Mouse (Mus musculus) stomach, postnatal 0 days (tissue): ENCODE data around the gene Fgfr2. TPM values are rescaled to one million over a fixed set of nuclear protein-coding genes. Genes with fewer than 3 reads are reported as not detected.

Experiments used
- ATAC-seq: fragments of 200-750 bp; cut with Nextera tagmentation; 2 replicates; pipeline ENCODE4 v1.8.0; 2017; ENCODE audit not compliant: low FRiP score, low TSS enrichment
- DNase-seq: peaks from one replicate; pipeline ENCODE4 v3.0.0-alpha.2; 2016; ENCODE audit warnings: low spot score
- H3K27ac ChIP-seq: fragments of 300-500 bp; sonication (generic); replicated peaks from 2 replicates; pipeline ENCODE4 v1.5.1; 2014; ENCODE audit warnings: mild to moderate bottlenecking, control low read depth
- H3K27me3 ChIP-seq: fragments of 300-500 bp; sonication (generic); 2 replicates; pipeline ENCODE4 v1.6.1; 2014; ENCODE audit warnings: low read length; ENCODE audit not compliant: control insufficient read depth, insufficient read depth
- H3K36me3 ChIP-seq: fragments of 300-500 bp; sonication (generic); 2 replicates; pipeline ENCODE4 v1.6.1; 2014; ENCODE audit warnings: low read length, mixed read lengths; ENCODE audit not compliant: control insufficient read depth, insufficient read depth
- H3K4me1 ChIP-seq: fragments of 300-500 bp; sonication (generic); replicated peaks from 2 replicates; pipeline ENCODE4 v1.6.1; 2014; ENCODE audit warnings: antibody characterized with exemption; ENCODE audit not compliant: control insufficient read depth, insufficient read depth
- H3K4me2 ChIP-seq: fragments of 300-500 bp; sonication (generic); replicated peaks from 2 replicates; pipeline ENCODE4 v1.6.1; 2014; ENCODE audit warnings: low read depth, mild to moderate bottlenecking, control low read depth, moderate library complexity
- H3K4me3 ChIP-seq: fragments of 300-500 bp; sonication (generic); 2 replicates; pipeline ENCODE4 v1.5.1; 2014; ENCODE audit warnings: low read depth, low read length, control low read depth
- H3K9ac ChIP-seq: fragments of 300-500 bp; sonication (generic); 2 replicates; pipeline ENCODE4 v1.6.1; 2014; ENCODE audit warnings: mild to moderate bottlenecking, low read length, control low read depth, mixed read lengths
- H3K9me3 ChIP-seq: fragments of 300-500 bp; sonication (generic); 2 replicates; pipeline ENCODE4 v1.6.1; 2016; ENCODE audit warnings: low read length; ENCODE audit not compliant: control insufficient read depth
- CTCF ChIP-seq: IDR thresholded peaks from 2 replicates; pipeline ENCODE4 v1.5.1; 2016; ENCODE audit warnings: antibody characterized with exemption, low read depth, mild to moderate bottlenecking, moderate library complexity
- EP300 ChIP-seq: optimal IDR thresholded peaks from 2 replicates; pipeline ENCODE3; 2016; ENCODE audit warnings: antibody characterized with exemption
- WGBS: fragments of 180-500 bp; shearing (Covaris S2); extraction: QIAGEN DNeasy Blood & Tissue Kit; methylation state at CpG from one replicate; pipeline ENCODE4 v1.1.7; 2014; 5-methylcytosine and 5-hydroxymethylcytosine counted together
- polyA plus RNA-seq: library from polyadenylated mRNA; unstranded; fragments of >200 nt; fragmentation: Nextera tagmentation; extraction: Ambion mirVana; gene quantifications from 2 replicates; pipeline ENCODE4 v1.2.1, GENCODE M21; 2015

Fgfr2 gene
- polyA plus RNA-seq, 1 experiment from 2014 or later = 60.8 TPM

- Histone ChIP-seq H3K27me3 (no peaks in the 10 kb centered on the region), H3K9ac (no peak overlapping the region), H3K4me3 (no peak overlapping the region), H3K4me1 (peaks cover 15% of the 10 kb centered on the region), H3K4me2 (no peak overlapping the region), H3K27ac (no peak overlapping the region), H3K9me3 (no peaks in the 10 kb centered on the region), H3K36me3 (no peaks in the 10 kb centered on the region)
- TF ChIP-seq EP300 (no peak), CTCF (no peak)
- DNase-seq (no peak), ATAC-seq (no peak)
- WGBS = 65% methylated on average over 8 of the region's 8 CpGs
Measured at GRCm38 (mm10) chr7:133029004-133029403, 94.1 kb downstream of the Fgfr2 start.

- 73% methylated on average over 4 of the region's 4 CpGs for WGBS
- DNase-seq (no peak), ATAC-seq (no peak)
- no peak overlapping the region for H3K4me3 ChIP-seq
- no peak overlapping the region for H3K9ac ChIP-seq
- H3K36me3 ChIP-seq = no peaks in the 10 kb centered on the region
- TF ChIP-seq CTCF (no peak), EP300 (no peak)
- H3K4me1 ChIP-seq = peaks cover 13% of the 10 kb centered on the region
- H3K27ac ChIP-seq = no peak overlapping the region
- H3K27me3 ChIP-seq = no peaks in the 10 kb centered on the region
- H3K9me3 ChIP-seq = no peaks in the 10 kb centered on the region
- no peak overlapping the region for H3K4me2 ChIP-seq
Measured at GRCm38 (mm10) chr7:133027930-133028329, 95.2 kb downstream of the Fgfr2 start.

- Histone ChIP-seq H3K9ac (no peak overlapping the region), H3K4me3 (no peak overlapping the region), H3K27me3 (no peaks in the 10 kb centered on the region), H3K9me3 (no peaks in the 10 kb centered on the region), H3K36me3 (no peaks in the 10 kb centered on the region), H3K4me1 (peaks cover 16% of the 10 kb centered on the region), H3K4me2 (no peak overlapping the region), H3K27ac (no peak overlapping the region)
- 13% methylated on average over 1 of the region's 1 CpGs for WGBS
- TF ChIP-seq EP300 (no peak), CTCF (no peak)
- DNase-seq = peak; percentile 53
- no peak for ATAC-seq
Measured at GRCm38 (mm10) chr7:133024694-133025093, 98.5 kb downstream of the Fgfr2 start.

GRCm38 (mm10) chr7:133019481-133020020, 103.6 kb downstream of the Fgfr2 start:
- H3K36me3 ChIP-seq = no peaks in the 10 kb centered on the region
- H3K4me2 ChIP-seq = no peak overlapping the region
- no peaks in the 10 kb centered on the region for H3K27me3 ChIP-seq
- 20% methylated on average over 6 of the region's 6 CpGs for WGBS
- TF ChIP-seq EP300 (no peak), CTCF (no peak)
- peaks cover 9% of the 10 kb centered on the region for H3K4me1 ChIP-seq
- ATAC-seq = peak; percentile 33; the same call in 1 of the 2 replicates
- no peak overlapping the region for H3K9ac ChIP-seq
- no peaks in the 10 kb centered on the region for H3K9me3 ChIP-seq
- no peak overlapping the region for H3K4me3 ChIP-seq
- DNase-seq = peak; percentile 47
- peak overlapping the region; percentile 58; the same call in 1 of the 2 replicates for H3K27ac ChIP-seq

GRCm38 (mm10) chr7:133018961-133019360, 104.2 kb downstream of the Fgfr2 start:
- no peak overlapping the region for H3K4me3 ChIP-seq
- H3K36me3 ChIP-seq = no peaks in the 10 kb centered on the region
- H3K27me3 ChIP-seq = no peaks in the 10 kb centered on the region
- peak overlapping the region; percentile 58; the same call in 1 of the 2 replicates for H3K27ac ChIP-seq
- H3K4me2 ChIP-seq = no peak overlapping the region
- no peak overlapping the region for H3K9ac ChIP-seq
- WGBS = 77% methylated on average over 7 of the region's 7 CpGs
- H3K4me1 ChIP-seq = peaks cover 13% of the 10 kb centered on the region
- TF ChIP-seq EP300 (no peak), CTCF (no peak)
- H3K9me3 ChIP-seq = no peaks in the 10 kb centered on the region
- no peak for ATAC-seq
- no peak for DNase-seq

GRCm38 (mm10) chr7:133015416-133016070, 107.6 kb downstream of the Fgfr2 start:
- Histone ChIP-seq H3K9ac (0 out of 2 replicates have a peak overlapping the region, but pooled peaks have one; percentile 9), H3K36me3 (no peaks in the 10 kb centered on the region; the same call in 1 of the 2 replicates), H3K27ac (peak overlapping the region; percentile 81), H3K9me3 (no peaks in the 10 kb centered on the region), H3K4me2 (no peak overlapping the region; the same call in 1 of the 2 replicates), H3K4me3 (no peak overlapping the region), H3K4me1 (peaks cover 25% of the 10 kb centered on the region), H3K27me3 (no peaks in the 10 kb centered on the region)
- WGBS = 30% methylated on average over 7 of the region's 7 CpGs
- no peak; the same call in 1 of the 2 replicates for ATAC-seq
- TF ChIP-seq EP300 (no peak), CTCF (no peak)
- DNase-seq = no peak
